Mouse (Mus musculus) liver, embryonic 14.5 days (tissue): Measurements from ENCODE around the gene Zcchc8. TPM values are rescaled to one million over a fixed set of nuclear protein-coding genes. Genes with fewer than 3 reads are reported as not detected.

ENCODE experiments used
- ATAC-seq: fragments of 200-750 bp; cut with Nextera tagmentation; 2 replicates; pipeline ENCODE4 v1.8.0; 2017; ENCODE audit warnings: moderate number of reproducible peaks, mild to moderate bottlenecking, moderate library complexity; ENCODE audit not compliant: insufficient read depth
- DNase-seq, 3 experiments: peaks; one replicate each; pipeline ENCODE4 v3.0.0-alpha.2; 2012 to 2013; ENCODE audit warnings: low read depth in 3 of 3, low spot score in 3 of 3
- H3K27ac ChIP-seq: fragments of 300-500 bp; sonication (generic); 2 replicates; pipeline ENCODE4 v1.5.1; 2014; ENCODE audit warnings: moderate library complexity, mild to moderate bottlenecking, control low read depth, inconsistent platforms
- H3K27me3 ChIP-seq: fragments of 300-500 bp; sonication (generic); 2 replicates; pipeline ENCODE4 v1.6.1; 2014; ENCODE audit warnings: mild to moderate bottlenecking, low read length, moderate library complexity; ENCODE audit not compliant: control insufficient read depth, insufficient read depth
- H3K36me3 ChIP-seq: fragments of 300-500 bp; sonication (generic); replicated peaks from 2 replicates; pipeline ENCODE4 v1.6.1; 2014; ENCODE audit warnings: low read depth; ENCODE audit not compliant: control insufficient read depth, insufficient read depth
- H3K4me1 ChIP-seq, 2 experiments: fragments of 200-500 bp in 1 of 2; fragments of 300-500 bp in 1 of 2; sonication (generic) in 1 of 2; replicated peaks; 2 replicates each; pipeline ENCODE4 v1.6.1; 2012 to 2014; ENCODE audit warnings: antibody characterized with exemption in 1 of 2, inconsistent platforms in 1 of 2, low read length in 1 of 2; ENCODE audit not compliant: control insufficient read depth in 2 of 2, insufficient read depth in 2 of 2
- H3K4me2 ChIP-seq: fragments of 300-500 bp; sonication (generic); 2 replicates; pipeline ENCODE4 v1.6.1; 2014; ENCODE audit warnings: low read depth, mild to moderate bottlenecking, control low read depth, moderate library complexity
- H3K4me3 ChIP-seq, 2 experiments: fragments of 200-500 bp in 1 of 2; fragments of 300-500 bp in 1 of 2; sonication (generic) in 1 of 2; 2 replicates each; pipeline ENCODE4 v1.5.1; 2012 to 2014; ENCODE audit warnings: low read depth in 2 of 2, low read length in 2 of 2, mild to moderate bottlenecking in 2 of 2, control low read depth in 1 of 2, inconsistent platforms in 1 of 2, moderate library complexity in 1 of 2; ENCODE audit not compliant: insufficient read depth in 1 of 2
- H3K9ac ChIP-seq: fragments of 300-500 bp; sonication (generic); replicated peaks from 2 replicates; pipeline ENCODE4 v1.6.1; 2014; ENCODE audit warnings: mild to moderate bottlenecking, control low read depth, moderate library complexity
- H3K9me3 ChIP-seq: fragments of 300-500 bp; sonication (generic); 2 replicates; pipeline ENCODE4 v1.6.1; 2016; ENCODE audit warnings: low read length, mixed read lengths; ENCODE audit not compliant: control insufficient read depth
- CTCF ChIP-seq: IDR thresholded peaks from 2 replicates; pipeline ENCODE4 v1.5.1; 2016; ENCODE audit warnings: antibody characterized with exemption, low read depth, control low read depth
- EP300 ChIP-seq: IDR thresholded peaks from 2 replicates; pipeline ENCODE4 v1.6.1; 2016; ENCODE audit warnings: antibody characterized with exemption, low read depth
- WGBS: fragments of 180-500 bp; shearing (Covaris S2); extraction: QIAGEN DNeasy Blood & Tissue Kit; methylation state at CpG from one replicate; pipeline ENCODE4 v1.1.7; 2014; ENCODE audit not compliant: insufficient replicate concordance; 5-methylcytosine and 5-hydroxymethylcytosine counted together
- polyA plus RNA-seq, 2 experiments: library from polyadenylated mRNA; depleted of rRNA in 1 of 2; stranded (reverse) in 1 of 2; unstranded in 1 of 2; fragments of >200 nt; fragmentation: Nextera tagmentation in 1 of 2; extraction: Ambion mirVana in 1 of 2; gene quantifications; 2 replicates each; pipeline versions ENCODE4 v1.2.1 to v1.2.3; 2012 to 2014

Zcchc8 gene
- polyA plus RNA-seq, 2 experiments, result 24.2 to 30.0 TPM

DNA sequence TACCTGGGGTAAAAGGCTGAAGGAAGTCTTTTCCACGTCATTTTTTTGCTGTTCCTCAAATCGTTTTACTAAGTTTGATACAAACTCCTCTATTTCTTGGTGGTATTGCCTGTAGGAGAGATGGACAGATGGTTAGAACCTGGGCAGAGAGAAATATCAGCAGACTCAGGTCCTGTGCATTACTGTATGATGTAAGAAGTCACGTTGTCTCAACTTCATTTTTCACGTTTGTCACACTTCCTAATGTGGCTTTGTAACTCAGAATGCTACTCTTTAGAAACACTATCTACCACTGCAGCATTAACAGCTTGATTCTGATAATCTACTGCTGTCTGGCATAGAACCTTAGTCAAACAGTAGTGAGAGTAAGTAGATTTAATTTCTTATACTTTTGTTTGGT lies 6.3 kb downstream of the Zcchc8 start:
- Histone ChIP-seq H3K27ac (no peak overlapping the region), H3K27me3 (no peaks in the 10 kb centered on the region), H3K36me3 (peaks cover 75% of the 10 kb centered on the region), H3K9ac (no peak overlapping the region), H3K4me1 (peaks cover 6% of the 10 kb centered on the region in 2 experiments; a peak in 3 of 4 replicates), H3K4me2 (no peak overlapping the region), H3K9me3 (no peaks in the 10 kb centered on the region), H3K4me3 (no peak overlapping the region)
- no peak for TF ChIP-seq EP300
- no peak for TF ChIP-seq CTCF
- WGBS, result 58% methylated on average over 4 of the region's 4 CpGs
- ATAC-seq (no peak), DNase-seq (no peak)

- 85% methylated on average over 6 of the region's 6 CpGs for WGBS
- DNase-seq (peak in 1 of 3 experiments; percentile 19), ATAC-seq (no peak)
- no peaks in the 10 kb centered on the region for H3K9me3 ChIP-seq
- no peaks in the 10 kb centered on the region for H3K27me3 ChIP-seq
- no peak overlapping the region for H3K27ac ChIP-seq
- H3K4me3 ChIP-seq, result no peak overlapping the region
- H3K36me3 ChIP-seq, result peaks cover 82% of the 10 kb centered on the region
- TF ChIP-seq CTCF, result no peak
- no peak for TF ChIP-seq EP300
- no peak overlapping the region for H3K9ac ChIP-seq
- H3K4me1 ChIP-seq, result peaks cover 3 to 5% of the 10 kb centered on the region in 2 experiments; a peak in 3 of 4 replicates
- no peak overlapping the region for H3K4me2 ChIP-seq
Observed at GRCm38 (mm10) chr5:123713782-123714181, 7.1 kb downstream of the Zcchc8 start.

- H3K27ac ChIP-seq, result no peak overlapping the region
- H3K4me1 ChIP-seq, result no peaks in the 10 kb centered on the region
- DNase-seq (no peak), ATAC-seq (no peak)
- no peak overlapping the region for H3K4me2 ChIP-seq
- H3K4me3 ChIP-seq, result no peak overlapping the region
- H3K9me3 ChIP-seq, result no peaks in the 10 kb centered on the region
- no peak overlapping the region for H3K9ac ChIP-seq
- no peaks in the 10 kb centered on the region for H3K27me3 ChIP-seq
- H3K36me3 ChIP-seq, result peaks cover 95% of the 10 kb centered on the region
- TF ChIP-seq CTCF (no peak), EP300 (no peak)
- 90% methylated on average over 4 of the region's 4 CpGs for WGBS
Observed at GRCm38 (mm10) chr5:123709571-123709970, 11.3 kb downstream of the Zcchc8 start.

- peaks cover 93% of the 10 kb centered on the region for H3K36me3 ChIP-seq
- H3K27me3 ChIP-seq, result no peaks in the 10 kb centered on the region
- H3K9me3 ChIP-seq, result no peaks in the 10 kb centered on the region
- DNase-seq, result no peak
- no peak overlapping the region for H3K4me3 ChIP-seq
- H3K4me1 ChIP-seq, result no peaks in the 10 kb centered on the region
- no peak overlapping the region for H3K4me2 ChIP-seq
- H3K27ac ChIP-seq, result no peak overlapping the region
- 88% methylated on average over 12 of the region's 12 CpGs for WGBS
- no peak overlapping the region for H3K9ac ChIP-seq
- no peak for TF ChIP-seq EP300
- no peak for TF ChIP-seq CTCF
- no peak for ATAC-seq
Observed at GRCm38 (mm10) chr5:123708598-123708997, 12.3 kb downstream of the Zcchc8 start.

GRCm38 (mm10) chr5:123700625-123701024 lies 20.3 kb downstream of the Zcchc8 start:
- TF ChIP-seq CTCF, result no peak
- no peak for TF ChIP-seq EP300
- Histone ChIP-seq H3K9ac (no peak overlapping the region), H3K27ac (no peak overlapping the region), H3K4me2 (no peak overlapping the region), H3K4me3 (no peak overlapping the region), H3K36me3 (peaks cover 69% of the 10 kb centered on the region), H3K9me3 (no peaks in the 10 kb centered on the region), H3K27me3 (no peaks in the 10 kb centered on the region), H3K4me1 (no peaks in the 10 kb centered on the region)
- DNase-seq (no peak), ATAC-seq (no peak)
- WGBS, result 76% methylated on average over 11 of the region's 11 CpGs
